Mouse (Mus musculus) spleen, adult 12 weeks (tissue): ENCODE results near the gene Pou2f1.

ENCODE experiments used
- DNase-seq: peaks from one replicate; pipeline ENCODE4 v3.0.0; 2022; ENCODE audit warnings: low spot score

The Pou2f1 gene

DNA sequence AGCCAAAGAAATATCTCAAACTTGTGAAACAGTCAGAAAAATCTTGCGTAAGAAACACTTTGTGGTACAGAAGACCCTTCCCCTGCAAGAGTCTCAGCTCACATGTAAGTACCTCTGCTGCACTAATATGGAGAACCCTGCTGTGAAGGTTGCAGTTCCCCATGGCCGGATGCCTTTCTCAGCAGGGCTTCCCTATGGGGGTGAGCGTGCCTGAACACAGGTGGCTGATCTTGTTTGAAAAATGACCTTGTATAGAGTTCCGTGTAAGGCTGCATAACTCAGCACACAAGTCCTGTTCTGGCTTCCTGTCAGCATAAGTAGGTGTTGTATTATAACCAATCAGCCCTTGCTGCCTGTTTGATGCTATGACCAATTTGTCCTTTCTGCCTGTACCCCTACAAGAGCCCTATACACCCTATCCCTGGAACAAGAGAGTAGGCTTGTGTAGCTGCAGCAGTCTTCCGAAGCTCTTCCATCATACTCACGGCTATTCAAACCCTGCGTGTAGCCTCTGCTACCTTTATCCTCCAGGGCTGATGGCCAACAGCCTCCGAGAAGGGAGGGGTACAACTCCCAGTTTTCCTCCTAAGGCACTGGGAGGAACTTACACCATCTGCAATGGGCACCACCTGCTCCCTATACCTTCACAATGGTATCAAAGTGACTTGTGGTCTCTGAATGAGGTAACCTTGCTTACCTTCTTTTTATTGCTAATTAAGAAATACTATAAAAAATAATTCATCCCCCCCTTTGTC is 120.2 kb downstream of the Pou2f1 start:
- no peak for DNase-seq

DNA sequence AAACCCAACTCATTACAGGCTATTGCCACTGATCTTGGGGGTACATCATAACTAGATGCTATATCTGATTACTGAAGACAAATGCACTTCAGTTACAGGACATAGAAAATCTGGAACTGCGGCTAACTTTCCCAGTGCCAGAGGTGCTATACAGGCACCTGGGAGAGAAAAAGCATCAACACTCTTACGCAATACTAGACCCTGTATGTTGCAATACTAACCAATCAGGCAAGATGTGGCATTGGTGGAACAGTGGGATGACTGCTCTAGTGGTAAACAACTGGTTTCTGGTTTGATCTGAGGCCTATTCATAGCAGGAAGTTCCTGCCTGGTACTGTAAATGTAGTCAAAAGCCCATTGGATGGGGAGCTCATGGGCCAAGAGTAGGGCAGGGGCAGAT is 123.7 kb downstream of the Pou2f1 start:
- no peak for DNase-seq

DNA sequence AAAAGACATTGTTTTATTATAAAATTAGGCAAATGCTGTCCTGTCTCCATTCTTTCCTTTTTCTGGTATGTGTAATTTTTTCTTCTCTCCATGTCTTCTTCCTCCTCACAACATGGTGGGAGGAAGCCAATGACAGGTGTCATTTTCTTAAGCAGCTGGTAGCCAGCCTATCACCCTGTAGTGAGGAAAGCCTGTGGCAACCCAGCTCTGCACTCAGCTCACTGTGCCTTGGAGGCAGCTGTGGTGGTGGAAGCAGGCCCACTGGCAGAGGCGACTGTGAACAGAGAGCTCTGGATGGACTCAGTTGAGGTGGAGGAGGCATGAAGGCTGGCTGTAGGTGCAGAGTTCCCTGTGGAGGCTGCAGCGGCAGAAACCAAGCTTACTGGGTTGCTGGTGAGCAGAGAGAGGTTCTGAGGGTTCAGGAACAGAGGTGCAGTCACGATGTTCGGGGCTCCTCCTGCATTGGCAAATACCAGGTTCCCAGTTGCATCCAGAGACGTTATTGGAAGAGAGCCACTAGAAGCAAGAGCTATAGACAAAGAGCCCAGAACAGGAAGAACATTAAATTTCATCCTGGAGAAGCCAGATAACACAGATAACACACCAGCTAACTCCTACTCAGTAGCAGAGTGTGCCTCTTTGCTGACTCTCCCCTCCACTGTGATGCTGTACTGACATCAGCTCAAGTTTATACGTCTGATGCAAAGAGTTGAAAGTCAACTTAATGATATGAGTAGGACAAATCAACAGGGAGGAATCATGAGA is 126.8 kb downstream of the Pou2f1 start:
- DNase-seq = no peak

DNA sequence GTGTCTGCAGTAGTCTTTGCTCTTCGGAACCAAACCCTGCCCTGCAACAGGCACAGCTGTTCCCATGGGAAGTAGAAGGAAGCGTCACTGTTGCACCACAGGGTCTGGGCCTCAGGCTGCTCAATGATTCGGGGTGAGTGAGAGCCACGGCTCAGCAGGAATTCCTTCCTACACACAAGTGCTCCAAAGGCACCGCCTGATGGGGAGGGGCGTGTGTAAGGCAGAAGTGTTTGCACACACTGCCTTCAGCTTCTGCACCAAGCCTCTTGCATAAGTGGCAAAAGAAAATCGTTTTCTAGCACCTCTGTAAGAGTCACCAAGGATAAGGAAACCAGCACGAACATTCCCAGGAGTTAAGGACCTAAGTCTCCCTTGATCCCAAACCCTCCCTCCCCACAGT is 127.8 kb downstream of the Pou2f1 start:
- DNase-seq = no peak

DNA sequence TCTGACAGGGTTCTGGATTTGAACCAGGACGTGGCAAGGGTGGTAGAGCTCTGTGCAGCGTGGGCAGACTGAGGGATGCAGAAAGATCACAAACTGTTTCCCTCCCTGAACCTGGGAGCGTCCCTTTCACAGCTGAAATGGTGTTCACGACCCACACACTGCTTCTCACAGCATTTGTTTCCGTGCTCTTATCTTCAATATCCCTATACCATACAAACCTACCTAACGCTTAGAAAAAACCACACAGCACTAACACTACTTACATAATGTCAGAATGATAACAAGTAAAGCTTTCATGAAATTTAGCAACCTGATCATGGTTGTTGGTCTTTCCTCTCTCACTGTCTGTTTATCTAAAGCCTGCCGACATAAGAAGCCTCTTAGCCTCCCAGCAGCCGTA is 133.8 kb downstream of the Pou2f1 start:
- DNase-seq = no peak

DNA sequence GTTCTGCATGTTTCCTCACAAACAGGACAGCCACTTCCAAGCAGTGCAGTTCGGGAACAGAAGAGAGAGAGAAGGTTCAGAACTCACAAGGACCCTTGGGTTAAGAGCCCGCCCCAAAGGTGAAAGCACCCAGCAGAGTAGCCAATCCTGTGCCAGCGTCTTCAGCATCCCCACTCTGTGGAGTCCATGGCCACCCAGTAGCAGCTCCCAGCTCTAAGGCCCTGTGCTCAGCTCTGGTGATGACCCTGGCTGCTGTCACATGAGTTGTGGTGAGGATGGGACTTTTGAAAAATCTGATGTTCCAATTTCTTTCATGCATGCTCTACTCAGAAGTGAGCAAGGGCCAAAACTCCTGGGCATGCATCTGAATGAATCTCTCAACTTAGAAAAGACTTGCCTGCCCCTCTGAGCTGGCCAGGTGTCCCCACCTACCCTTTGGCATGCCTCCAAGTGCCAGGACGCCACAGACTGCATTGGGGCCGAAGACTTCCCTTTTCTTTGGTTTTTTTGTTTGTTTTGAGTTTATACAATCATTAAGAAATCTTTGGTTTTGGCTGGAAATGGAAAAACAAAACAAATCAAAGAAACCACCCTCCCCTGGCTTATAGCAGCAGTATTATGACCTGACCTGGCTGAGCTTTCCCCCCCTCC is 135.7 kb downstream of the Pou2f1 start:
- no peak for DNase-seq

DNA sequence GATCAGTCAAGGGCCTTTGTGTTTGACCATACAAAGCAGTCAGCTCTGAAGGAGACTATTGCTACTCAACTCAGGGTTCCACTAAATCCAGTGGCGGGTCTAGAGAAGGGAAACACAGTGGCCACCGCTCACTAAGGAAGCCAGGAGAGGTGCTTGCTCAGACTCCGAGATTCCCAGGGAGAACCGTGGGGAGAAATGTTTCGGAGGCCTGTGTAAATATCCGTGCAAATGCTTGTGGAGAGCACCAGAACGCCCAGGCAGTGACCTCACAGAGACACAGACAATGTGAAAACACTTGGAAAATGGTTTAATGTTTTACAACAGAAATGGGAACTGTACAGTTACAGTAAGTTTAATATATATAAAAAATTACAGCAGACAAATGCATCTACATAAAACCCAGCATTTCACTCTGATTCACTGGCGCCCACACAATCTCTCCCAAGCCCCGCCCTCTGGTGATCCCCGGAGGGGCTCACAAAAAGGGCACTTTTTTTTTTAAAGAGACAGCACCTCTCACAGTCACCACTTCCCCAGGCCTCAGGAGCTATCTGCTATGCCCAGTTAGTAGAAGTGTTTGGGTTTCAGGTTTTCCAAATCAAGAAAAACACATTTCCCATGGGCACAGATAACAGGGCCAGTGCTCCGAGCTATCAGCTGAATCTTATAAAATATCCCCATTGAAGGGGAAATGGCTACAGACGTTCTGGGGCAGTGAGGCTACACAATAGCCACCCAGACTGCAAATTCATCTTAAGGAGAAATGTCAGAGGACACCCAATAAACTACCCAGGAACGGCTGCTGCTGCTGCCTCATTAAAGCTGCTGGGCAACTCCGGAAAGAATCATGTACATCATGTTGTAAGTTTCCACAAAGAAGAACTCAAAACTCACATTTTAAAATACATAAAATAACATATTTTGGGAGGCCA is 137.3 kb downstream of the Pou2f1 start:
- DNase-seq = no peak

DNA sequence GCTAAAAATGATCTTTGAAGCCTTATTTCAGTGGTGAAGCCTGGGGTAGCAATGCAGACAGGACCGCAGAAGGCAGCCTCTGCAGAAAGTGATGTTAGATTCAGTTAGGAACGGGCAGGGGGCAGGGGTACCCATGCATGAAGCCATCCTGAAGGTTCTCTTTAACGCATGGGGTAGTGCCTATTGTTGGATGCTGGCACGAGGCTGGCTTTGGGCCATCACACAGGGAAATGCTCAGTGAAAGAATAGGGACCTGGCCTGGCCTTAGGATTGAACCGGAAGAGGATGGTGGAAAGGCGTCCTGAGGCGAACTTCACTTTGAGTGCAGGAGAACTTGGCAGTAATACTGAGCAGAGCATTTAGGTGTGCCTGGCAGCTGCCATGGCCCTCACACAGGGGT is 140.4 kb downstream of the Pou2f1 start:
- no peak for DNase-seq

DNA sequence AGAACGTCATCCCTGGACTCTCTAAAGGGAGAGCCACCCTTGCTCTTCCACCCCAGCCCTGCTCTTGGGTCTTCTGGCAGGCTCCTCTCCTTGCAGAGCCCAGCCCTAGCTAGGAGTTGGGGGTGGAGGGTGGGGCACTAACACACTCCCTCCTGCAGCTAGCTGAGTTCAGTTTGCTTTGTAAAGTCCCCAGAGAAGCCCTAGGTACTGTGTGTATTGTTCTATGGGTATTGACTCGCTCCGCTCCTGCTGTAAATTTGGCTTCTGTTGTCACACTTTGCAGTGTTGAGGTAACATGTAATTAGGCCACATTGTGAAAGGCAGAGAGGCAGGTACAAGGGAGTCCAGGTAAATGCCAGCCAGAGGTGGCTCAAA is 141.3 kb downstream of the Pou2f1 start:
- DNase-seq = no peak

DNA sequence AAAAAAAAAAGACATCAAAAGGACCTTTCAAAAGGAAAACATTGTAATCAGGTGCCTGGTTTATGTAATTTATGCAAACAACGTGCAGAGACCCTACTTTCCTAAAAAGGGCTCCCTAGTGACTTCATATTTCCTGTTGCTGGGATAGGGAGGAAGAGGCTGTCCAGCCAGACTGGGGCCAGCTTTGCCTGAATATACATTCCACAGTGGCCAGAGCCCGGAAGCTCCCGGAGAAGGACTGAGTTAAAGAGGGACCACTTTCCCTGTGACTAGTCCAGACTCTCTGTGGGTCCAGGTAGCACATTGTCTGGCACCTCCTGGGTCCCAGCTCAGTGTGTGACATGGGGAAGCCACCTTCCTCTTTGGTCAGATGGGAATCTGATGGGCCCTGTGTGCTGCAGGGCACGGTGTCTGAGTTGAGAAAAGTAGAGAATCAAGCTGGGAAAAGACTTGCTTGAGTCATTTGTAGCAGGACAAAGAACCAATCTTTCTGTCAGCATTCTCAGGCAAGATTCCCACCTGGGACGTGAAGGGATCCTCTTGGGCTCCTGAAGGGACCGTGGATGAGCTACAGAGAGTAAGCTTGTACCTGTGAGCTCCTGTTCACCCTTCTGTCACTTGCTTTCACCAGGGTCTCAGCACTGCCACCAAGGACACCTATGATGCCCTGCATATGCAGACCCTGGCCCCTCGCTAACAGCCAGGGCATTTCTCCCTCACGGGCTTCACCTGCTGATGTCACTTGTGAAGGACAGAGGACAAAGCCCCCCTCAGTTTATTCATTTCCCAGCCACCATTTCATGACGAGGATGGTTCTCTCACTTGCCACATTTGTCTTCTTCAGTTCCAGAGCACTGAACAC is 141.9 kb downstream of the Pou2f1 start:
- no peak for DNase-seq

DNA sequence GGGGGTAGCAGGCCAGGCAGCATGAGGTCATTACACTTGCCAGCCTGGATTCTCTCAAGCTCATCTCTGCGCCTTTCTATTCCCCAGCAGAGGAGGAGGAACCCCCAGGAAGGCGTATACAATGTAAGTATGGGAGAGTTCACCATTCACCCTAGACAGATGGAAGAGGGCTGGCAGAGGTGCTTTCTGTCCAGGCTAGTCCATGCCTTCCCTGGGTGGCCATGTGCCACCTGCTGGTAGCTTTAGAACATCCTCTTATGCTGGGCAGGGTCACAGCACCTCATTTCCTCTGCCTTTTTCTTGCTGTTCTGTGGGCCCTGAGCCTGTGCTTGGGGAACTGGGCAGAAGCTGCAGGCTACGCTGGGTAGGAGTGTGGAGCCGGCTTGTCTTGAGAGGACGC is 144.1 kb downstream of the Pou2f1 start:
- DNase-seq = no peak

DNA sequence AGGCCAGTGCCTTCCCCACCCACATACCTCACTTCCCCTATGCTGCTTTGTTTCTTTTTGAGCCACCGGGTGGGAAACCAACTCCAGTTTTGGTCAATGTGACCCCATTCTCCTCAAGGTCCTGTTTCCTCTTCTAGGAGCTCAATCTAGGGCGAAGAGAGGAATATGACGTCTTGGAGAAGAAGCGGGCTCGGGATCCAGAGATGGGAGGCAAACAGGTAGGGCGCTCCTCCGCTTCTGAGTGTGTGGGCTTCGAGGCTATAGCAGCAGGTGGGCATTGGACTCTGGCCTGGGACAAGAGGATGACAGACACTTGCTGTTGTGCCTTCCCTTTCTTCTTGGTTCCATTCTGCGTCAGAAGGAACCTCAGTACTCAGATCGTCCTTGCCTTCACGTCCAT is 145.2 kb downstream of the Pou2f1 start:
- DNase-seq = no peak

DNA sequence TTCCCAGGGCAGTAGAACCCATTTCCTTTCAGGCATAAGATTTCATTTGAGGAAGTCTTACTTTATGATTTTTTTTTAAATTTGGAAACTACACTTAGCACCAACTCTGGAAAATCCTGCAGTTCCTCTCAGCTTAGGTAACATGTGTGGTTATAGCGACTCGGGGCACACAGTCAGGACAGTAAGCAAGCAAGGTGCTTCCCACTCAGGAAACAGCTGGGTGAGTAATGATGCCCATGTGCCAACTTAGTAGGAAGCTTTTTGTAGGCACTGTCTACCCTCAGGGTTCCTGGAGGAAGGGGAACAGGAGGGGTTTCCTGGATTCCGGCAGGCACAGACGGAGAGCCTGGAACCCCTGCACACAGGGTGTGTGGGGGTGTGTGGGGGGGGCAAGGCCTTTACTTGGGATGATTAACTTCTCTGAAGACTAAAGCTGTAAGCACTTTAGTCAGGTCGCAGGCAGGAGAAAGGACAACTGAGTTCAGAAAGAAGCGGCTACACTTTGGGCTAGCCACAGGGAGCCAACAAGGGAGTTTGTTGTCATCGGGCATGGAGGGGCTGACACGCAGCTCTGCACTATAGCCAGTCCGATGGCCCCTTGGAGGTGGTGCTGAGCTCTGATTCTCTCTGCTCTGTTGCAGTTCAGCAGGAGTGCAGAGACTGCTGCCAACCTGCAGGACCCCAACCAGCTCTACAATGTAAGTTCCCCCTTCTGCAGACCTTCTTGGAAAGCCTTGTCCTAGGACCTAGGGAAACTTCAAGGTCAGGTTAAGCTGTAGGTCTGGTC is 146.5 kb downstream of the Pou2f1 start:
- DNase-seq = no peak

DNA sequence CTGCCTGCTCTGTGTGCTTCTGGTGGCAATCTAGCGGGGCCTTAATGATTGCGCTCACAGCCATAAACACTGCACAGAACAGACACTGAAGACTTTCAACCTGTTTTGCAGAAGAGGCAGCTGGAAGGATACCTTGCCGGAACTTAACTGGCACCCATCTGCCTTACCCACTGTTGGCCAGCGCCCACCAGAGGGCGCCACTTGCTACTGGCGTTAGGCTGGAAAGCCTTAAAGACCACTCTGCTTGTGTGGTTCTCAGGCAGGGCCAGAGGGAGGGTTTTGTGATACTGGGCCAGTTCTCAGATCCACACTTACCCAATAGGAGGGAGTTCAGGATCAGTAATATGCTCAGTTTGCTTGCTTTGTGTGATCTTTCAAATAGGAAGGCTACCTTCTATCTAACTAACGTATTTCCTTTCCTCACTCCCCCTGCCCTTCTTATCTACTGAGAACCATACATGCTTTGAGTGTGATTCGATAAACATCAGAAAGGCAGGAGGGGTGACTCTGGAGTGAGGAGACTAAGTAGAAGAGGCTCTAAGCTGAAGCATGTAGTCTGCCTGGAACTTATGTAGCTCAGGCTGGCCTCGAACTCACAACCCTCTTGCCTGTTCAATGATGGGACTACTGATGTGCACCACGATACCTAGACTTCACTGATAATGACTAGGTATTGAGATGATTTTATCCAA is 148.6 kb downstream of the Pou2f1 start:
- peak; percentile 55 for DNase-seq

DNA sequence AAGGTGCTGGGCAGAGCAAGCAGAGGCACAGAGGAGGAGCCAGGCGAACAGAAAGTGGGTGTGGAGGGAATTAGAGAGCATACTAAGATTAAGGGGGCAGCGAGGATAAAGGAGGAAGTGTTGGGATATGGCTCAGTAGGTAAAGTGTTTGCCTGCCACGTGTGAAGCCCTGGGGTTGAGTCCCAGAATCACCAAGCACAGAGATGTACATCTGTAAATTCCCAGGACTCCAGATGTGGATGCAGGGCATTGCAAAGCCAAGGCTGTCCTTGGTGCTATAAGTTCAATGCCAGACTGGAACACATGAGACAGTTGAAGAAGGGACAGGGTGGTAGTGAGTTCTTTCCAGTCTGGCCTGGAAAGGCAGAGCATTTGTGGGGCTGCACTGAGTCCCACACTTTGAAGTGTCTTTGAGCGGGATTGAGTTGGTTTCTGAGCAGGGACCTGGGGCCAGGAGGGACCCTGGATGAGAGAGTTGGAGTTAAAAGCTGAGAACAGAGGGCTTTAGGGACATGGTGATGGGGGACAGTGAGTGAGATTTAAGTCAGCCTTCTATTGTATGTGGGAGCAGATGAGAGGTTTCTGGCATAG is 149.3 kb downstream of the Pou2f1 start:
- no peak for DNase-seq

DNA sequence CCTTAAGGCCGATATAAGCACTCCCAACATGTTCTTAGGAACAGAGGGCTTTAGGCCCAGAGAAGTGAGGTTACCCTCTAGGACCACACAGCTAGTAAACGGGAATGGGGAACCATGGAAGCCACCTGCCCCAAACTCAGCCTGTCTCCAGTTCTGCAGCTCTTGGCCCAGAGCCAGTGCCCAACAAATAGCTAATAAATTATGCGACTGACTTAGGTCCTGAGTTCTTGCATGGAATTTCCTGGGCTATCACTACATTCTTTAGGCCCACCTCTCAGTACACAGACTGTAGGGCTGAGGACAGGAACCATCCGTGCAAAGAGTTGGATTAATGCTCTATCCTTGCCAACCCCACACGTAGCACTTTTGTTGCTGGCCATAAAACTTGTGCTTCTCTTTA is 150.3 kb downstream of the Pou2f1 start:
- DNase-seq = no peak

DNA sequence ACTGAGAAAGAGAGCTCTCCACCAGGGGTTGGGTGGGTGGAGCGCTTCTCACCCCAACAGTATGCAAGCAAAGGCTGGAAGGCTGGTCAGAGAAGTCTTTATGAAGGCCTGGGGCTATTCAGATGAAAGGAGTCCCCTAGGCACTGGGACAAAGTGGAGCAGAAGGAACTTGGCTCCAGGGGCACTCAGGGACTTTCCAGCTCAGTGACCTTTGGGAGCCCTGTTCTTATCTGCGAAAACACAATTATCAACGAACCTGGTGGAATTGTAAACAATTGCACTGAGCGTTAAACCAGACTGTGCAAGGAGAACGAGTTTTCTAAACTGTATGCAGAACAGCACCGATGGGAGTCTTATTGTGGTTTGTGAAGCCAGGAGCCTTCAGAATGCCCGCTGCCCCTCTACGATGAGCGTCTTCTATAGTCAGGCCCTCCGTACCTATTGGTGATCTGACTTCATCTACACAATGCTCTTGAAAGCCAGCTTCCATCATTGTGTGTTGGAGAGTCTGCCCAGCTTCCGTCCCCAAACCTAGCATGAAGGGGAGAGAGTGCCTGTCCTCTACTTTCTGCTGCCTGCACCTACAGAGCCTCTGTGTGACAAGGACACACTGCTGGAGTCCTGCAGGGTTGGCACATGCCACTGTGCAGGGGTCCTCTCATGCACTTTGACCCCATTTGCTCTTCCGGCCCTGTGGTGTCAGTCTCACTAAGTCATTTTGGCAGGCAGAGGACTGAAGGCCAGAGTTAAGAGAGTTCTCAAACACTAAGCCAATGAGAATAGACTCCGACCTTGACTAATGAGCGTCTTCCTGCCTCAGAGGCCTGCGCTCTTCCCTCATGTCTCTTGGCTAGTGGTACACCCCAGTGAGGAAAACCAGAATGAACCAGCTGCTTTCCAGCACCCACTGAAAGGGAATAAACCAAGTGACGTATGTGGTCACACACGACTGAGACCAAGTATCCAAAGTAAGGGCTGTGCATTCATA is 152.7 kb downstream of the Pou2f1 start:
- DNase-seq = no peak

DNA sequence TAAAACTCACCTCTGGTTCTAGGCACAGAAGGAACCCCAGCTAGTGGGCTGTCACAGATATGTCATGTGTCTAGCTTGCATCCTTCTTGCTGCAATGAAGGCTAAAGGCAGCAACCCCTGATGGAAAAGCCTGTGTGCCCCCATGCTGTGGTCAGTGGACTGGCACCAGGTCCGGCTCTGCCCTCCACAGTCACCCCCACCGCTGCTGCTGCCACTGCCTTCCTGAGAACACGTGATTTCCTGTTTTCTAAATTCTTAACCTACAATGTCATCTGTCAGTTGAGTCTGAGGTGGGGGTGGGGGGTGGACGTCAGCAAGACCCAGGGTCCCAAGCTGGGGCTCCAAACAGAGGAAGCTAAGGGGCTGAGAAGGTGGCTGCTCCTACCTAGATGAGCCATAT is 153.6 kb downstream of the Pou2f1 start:
- DNase-seq = no peak
